Mouse (Mus musculus) heart, embryonic 15.5 days (tissue): Measurements from ENCODE around the gene Stxbp6. TPM values are rescaled to one million over a fixed set of nuclear protein-coding genes. Genes with fewer than 3 reads are reported as not detected.
A peak's percentile ranks its signal among the peaks of the same experiment; 100 is the strongest.

Source experiments
- ATAC-seq: fragments of 200-750 bp; cut with Nextera tagmentation; replicated peaks from 2 replicates; pipeline ENCODE4 v1.8.0; 2017; ENCODE audit warnings: low read depth, moderate TSS enrichment; ENCODE audit not compliant: insufficient number of reproducible peaks, insufficient read depth, low FRiP score
- H3K27ac ChIP-seq: fragments of 300-500 bp; sonication (generic); 2 replicates; pipeline ENCODE4 v1.5.1; 2015; ENCODE audit warnings: mild to moderate bottlenecking, inconsistent platforms
- H3K27me3 ChIP-seq: fragments of 300-500 bp; sonication (generic); 2 replicates; pipeline ENCODE4 v1.6.1; 2015; ENCODE audit warnings: inconsistent platforms
- H3K36me3 ChIP-seq: fragments of 300-500 bp; sonication (generic); 2 replicates; pipeline ENCODE4 v1.6.1; 2015; ENCODE audit warnings: mild to moderate bottlenecking, inconsistent platforms
- H3K4me1 ChIP-seq: fragments of 300-500 bp; sonication (generic); replicated peaks from 2 replicates; pipeline ENCODE4 v1.6.1; 2015; ENCODE audit warnings: inconsistent platforms
- H3K4me2 ChIP-seq: fragments of 300-500 bp; sonication (generic); 2 replicates; pipeline ENCODE4 v1.6.1; 2015; ENCODE audit warnings: inconsistent platforms, mild to moderate bottlenecking, moderate library complexity
- H3K4me3 ChIP-seq: fragments of 300-500 bp; sonication (generic); 2 replicates; pipeline ENCODE4 v1.5.1; 2015; ENCODE audit warnings: mild to moderate bottlenecking, inconsistent platforms
- H3K9ac ChIP-seq: fragments of 300-500 bp; sonication (generic); 2 replicates; pipeline ENCODE4 v1.6.1; 2015; ENCODE audit warnings: mild to moderate bottlenecking, inconsistent platforms
- H3K9me3 ChIP-seq: fragments of 300-500 bp; sonication (generic); replicated peaks from 2 replicates; pipeline ENCODE4 v1.6.1; 2016; ENCODE audit warnings: inconsistent platforms
- WGBS: fragments of 180-500 bp; shearing (Covaris S2); methylation state at CpG from one replicate; pipeline ENCODE4 v1.1.7; 2015; ENCODE audit warnings: mixed read lengths; 5-methylcytosine and 5-hydroxymethylcytosine counted together
- polyA plus RNA-seq: library from polyadenylated mRNA; unstranded; fragments of >200 nt; fragmentation: Nextera tagmentation; extraction: Ambion mirVana; gene quantifications from 2 replicates; pipeline ENCODE4 v1.2.1, GENCODE M21; 2015

The Stxbp6 gene
- polyA plus RNA-seq, 1 experiment from 2014 or later = 16.6 TPM

GRCm38 (mm10) chr12:45019059-45019822, 55.3 kb downstream of the Stxbp6 start:
- no peak overlapping the region for H3K4me2 ChIP-seq
- H3K4me1 ChIP-seq = peaks cover 7% of the 10 kb centered on the region
- H3K27me3 ChIP-seq = no peaks in the 10 kb centered on the region
- no peak overlapping the region for H3K9ac ChIP-seq
- WGBS = 63% methylated on average over 12 of the region's 12 CpGs
- ATAC-seq = no peak
- no peaks in the 10 kb centered on the region for H3K9me3 ChIP-seq
- H3K27ac ChIP-seq = no peak overlapping the region
- no peak overlapping the region for H3K4me3 ChIP-seq
- H3K36me3 ChIP-seq = no peaks in the 10 kb centered on the region

GRCm38 (mm10) chr12:45013246-45013756, 61.2 kb downstream of the Stxbp6 start:
- H3K9me3 ChIP-seq = no peaks in the 10 kb centered on the region
- peak; percentile 70 for ATAC-seq
- peaks cover 12% of the 10 kb centered on the region for H3K4me1 ChIP-seq
- H3K27ac ChIP-seq = peak overlapping the region; percentile 65
- H3K36me3 ChIP-seq = no peaks in the 10 kb centered on the region
- 42% methylated on average over 5 of the region's 5 CpGs for WGBS
- no peak overlapping the region for H3K4me2 ChIP-seq
- H3K9ac ChIP-seq = no peak overlapping the region
- H3K27me3 ChIP-seq = no peaks in the 10 kb centered on the region
- no peak overlapping the region for H3K4me3 ChIP-seq

GRCm38 (mm10) chr12:45011436-45012089, 62.9 kb downstream of the Stxbp6 start:
- no peak overlapping the region for H3K9ac ChIP-seq
- 81% methylated on average over 11 of the region's 11 CpGs for WGBS
- ATAC-seq = no peak

GRCm38 (mm10) chr12:45011006-45011405, 63.5 kb downstream of the Stxbp6 start:
- no peak for ATAC-seq
- no peaks in the 10 kb centered on the region for H3K27me3 ChIP-seq
- H3K4me1 ChIP-seq = peaks cover 15% of the 10 kb centered on the region
- no peak overlapping the region for H3K9ac ChIP-seq
- no peaks in the 10 kb centered on the region for H3K36me3 ChIP-seq
- no peaks in the 10 kb centered on the region for H3K9me3 ChIP-seq
- H3K4me2 ChIP-seq = no peak overlapping the region
- H3K27ac ChIP-seq = no peak overlapping the region
- no peak overlapping the region for H3K4me3 ChIP-seq

More at GRCm38 (mm10) chr12:45011436-45012089, 62.9 kb downstream of the Stxbp6 start:
- Histone ChIP-seq H3K4me1 (peaks cover 12% of the 10 kb centered on the region), H3K4me2 (no peak overlapping the region), H3K36me3 (no peaks in the 10 kb centered on the region), H3K9me3 (no peaks in the 10 kb centered on the region), H3K27me3 (no peaks in the 10 kb centered on the region), H3K4me3 (no peak overlapping the region), H3K27ac (no peak overlapping the region)

GRCm38 (mm10) chr12:45009984-45010611, 64.4 kb downstream of the Stxbp6 start:
- WGBS = 88% methylated on average over 2 of the region's 2 CpGs

GRCm38 (mm10) chr12:45006569-45006968, 67.9 kb downstream of the Stxbp6 start:
- Histone ChIP-seq H3K4me3 (no peak overlapping the region), H3K9ac (no peak overlapping the region), H3K27me3 (no peaks in the 10 kb centered on the region), H3K9me3 (no peaks in the 10 kb centered on the region), H3K36me3 (no peaks in the 10 kb centered on the region), H3K27ac (0 out of 2 replicates have a peak overlapping the region, but pooled peaks have one; percentile 10), H3K4me2 (no peak overlapping the region), H3K4me1 (0 out of 2 replicates have a peak, but pooled peaks cover 3% of the 10 kb centered on the region)
- ATAC-seq = peak; percentile 50; the same call in 1 of the 2 replicates
- 53% methylated on average over 2 of the region's 2 CpGs for WGBS

More at GRCm38 (mm10) chr12:45009984-45010611, 64.4 kb downstream of the Stxbp6 start:
- Histone ChIP-seq H3K27ac (no peak overlapping the region), H3K27me3 (no peaks in the 10 kb centered on the region), H3K4me2 (no peak overlapping the region), H3K9ac (no peak overlapping the region), H3K4me3 (no peak overlapping the region), H3K36me3 (no peaks in the 10 kb centered on the region), H3K4me1 (peaks cover 15% of the 10 kb centered on the region), H3K9me3 (no peaks in the 10 kb centered on the region)
- ATAC-seq = no peak

- Histone ChIP-seq H3K9me3 (no peaks in the 10 kb centered on the region), H3K36me3 (no peaks in the 10 kb centered on the region), H3K27me3 (no peaks in the 10 kb centered on the region), H3K4me2 (no peak overlapping the region), H3K27ac (peak overlapping the region; percentile 10; the same call in 1 of the 2 replicates), H3K4me1 (0 out of 2 replicates have a peak, but pooled peaks cover 3% of the 10 kb centered on the region), H3K4me3 (no peak overlapping the region), H3K9ac (no peak overlapping the region)
- ATAC-seq = no peak
- WGBS = 71% methylated on average over 4 of the region's 4 CpGs
Observed at GRCm38 (mm10) chr12:45006049-45006448, 68.5 kb downstream of the Stxbp6 start.

- Histone ChIP-seq H3K4me1 (0 out of 2 replicates have a peak, but pooled peaks cover 3% of the 10 kb centered on the region), H3K9ac (no peak overlapping the region), H3K27ac (no peak overlapping the region), H3K9me3 (no peaks in the 10 kb centered on the region), H3K36me3 (no peaks in the 10 kb centered on the region), H3K27me3 (no peaks in the 10 kb centered on the region), H3K4me3 (no peak overlapping the region), H3K4me2 (no peak overlapping the region)
- 67% methylated on average over 1 of the region's 1 CpGs for WGBS
- no peak for ATAC-seq
Observed at GRCm38 (mm10) chr12:45001996-45002395, 72.5 kb downstream of the Stxbp6 start.

- Histone ChIP-seq H3K4me1 (peaks cover 2% of the 10 kb centered on the region; the same call in 1 of the 2 replicates), H3K36me3 (no peaks in the 10 kb centered on the region), H3K27ac (no peak overlapping the region), H3K27me3 (no peaks in the 10 kb centered on the region), H3K4me3 (no peak overlapping the region), H3K9ac (no peak overlapping the region), H3K9me3 (no peaks in the 10 kb centered on the region), H3K4me2 (no peak overlapping the region)
- ATAC-seq = no peak
- WGBS = 75% methylated on average over 4 of the region's 4 CpGs
Observed at GRCm38 (mm10) chr12:44997422-44997821, 77.1 kb downstream of the Stxbp6 start.

- ATAC-seq = no peak
- Histone ChIP-seq H3K27me3 (no peaks in the 10 kb centered on the region), H3K4me3 (no peak overlapping the region), H3K27ac (no peak overlapping the region), H3K4me2 (no peak overlapping the region), H3K9ac (no peak overlapping the region), H3K36me3 (no peaks in the 10 kb centered on the region), H3K9me3 (no peaks in the 10 kb centered on the region), H3K4me1 (peaks cover 2% of the 10 kb centered on the region)
- 81% methylated on average over 3 of the region's 3 CpGs for WGBS
Observed at GRCm38 (mm10) chr12:44996897-44997296, 77.6 kb downstream of the Stxbp6 start.

GRCm38 (mm10) chr12:44996274-44996673, 78.2 kb downstream of the Stxbp6 start:
- Histone ChIP-seq H3K9ac (no peak overlapping the region), H3K27ac (no peak overlapping the region)

More at GRCm38 (mm10) chr12:44996274-44996673, 78.2 kb downstream of the Stxbp6 start:
- no peak for ATAC-seq
- Histone ChIP-seq H3K4me3 (no peak overlapping the region), H3K36me3 (no peaks in the 10 kb centered on the region), H3K4me2 (no peak overlapping the region), H3K4me1 (peaks cover 2% of the 10 kb centered on the region), H3K9me3 (no peaks in the 10 kb centered on the region), H3K27me3 (no peaks in the 10 kb centered on the region)
- 66% methylated on average over 2 of the region's 2 CpGs for WGBS
